Mouse (Mus musculus) heart, adult 9 months (tissue): ENCODE measurements around the gene Ptpn1.

Experiments
- DNase-seq, 2 experiments: peaks; one replicate each; pipeline ENCODE4 v3.0.0; 2022; ENCODE audit warnings: low spot score in 2 of 2

Ptpn1 gene

GRCm38 (mm10) chr2:167931985-167932726, at the start of gene Ptpn1:
Gene Ptpn1, plus strand, starts transcription at chr2:167932057.
- DNase-seq: peak; percentile 97 to 98

- DNase-seq: no peak
These were observed 45.4 kb upstream of the Ptpn1 start for GRCm38 (mm10) chr2:167886485-167886884.

- peak; percentile 35 to 46 for DNase-seq
These were observed 44.1 kb upstream of the Ptpn1 start for GRCm38 (mm10) chr2:167887516-167888347.

- no peak for DNase-seq
These were observed 43.0 kb upstream of the Ptpn1 start for GRCm38 (mm10) chr2:167888834-167889233.

GRCm38 (mm10) chr2:167889886-167890285, 42.0 kb upstream of the Ptpn1 start:
- no peak for DNase-seq

GRCm38 (mm10) chr2:167891908-167892307, 39.9 kb upstream of the Ptpn1 start:
- DNase-seq: peak; percentile 40 to 60

GRCm38 (mm10) chr2:167893680-167894079, 38.2 kb upstream of the Ptpn1 start:
- DNase-seq: no peak

- peak; percentile 68 to 84 for DNase-seq
These were observed 36.9 kb upstream of the Ptpn1 start for GRCm38 (mm10) chr2:167894948-167895372.

GRCm38 (mm10) chr2:167897896-167898295, 34.0 kb upstream of the Ptpn1 start:
- DNase-seq: no peak

GRCm38 (mm10) chr2:167899989-167900421, 31.9 kb upstream of the Ptpn1 start:
- DNase-seq: no peak

- no peak for DNase-seq
These were observed 29.6 kb upstream of the Ptpn1 start for GRCm38 (mm10) chr2:167902116-167902703.

GRCm38 (mm10) chr2:167903242-167903952, 28.5 kb upstream of the Ptpn1 start:
- no peak for DNase-seq

- DNase-seq: no peak
These were observed 27.1 kb upstream of the Ptpn1 start for GRCm38 (mm10) chr2:167904621-167905367.

- no peak for DNase-seq
These were observed 26.3 kb upstream of the Ptpn1 start for GRCm38 (mm10) chr2:167905561-167905960.

GRCm38 (mm10) chr2:167906729-167907128, 25.1 kb upstream of the Ptpn1 start:
- no peak for DNase-seq

GRCm38 (mm10) chr2:167909531-167910177, 22.2 kb upstream of the Ptpn1 start:
- DNase-seq: no peak

GRCm38 (mm10) chr2:167910178-167910540, 21.7 kb upstream of the Ptpn1 start:
- no peak for DNase-seq

- no peak for DNase-seq
These were observed 20.3 kb upstream of the Ptpn1 start for GRCm38 (mm10) chr2:167911511-167911910.

- no peak for DNase-seq
These were observed 12.8 kb upstream of the Ptpn1 start for GRCm38 (mm10) chr2:167919081-167919480.

- DNase-seq: no peak
These were observed 11.8 kb upstream of the Ptpn1 start for GRCm38 (mm10) chr2:167920041-167920440.
